Mouse (Mus musculus) G1E-ER4 (cell line): ENCODE data around the gene Ptprd. TPM values are rescaled to one million over a fixed set of nuclear protein-coding genes. Genes with fewer than 3 reads are reported as not detected.

Experiments used
- GATA1 ChIP-seq: IDR thresholded peaks from one replicate; pipeline ENCODE4 v1.8.0; 2012; ENCODE audit warnings: low read length, inconsistent platforms
- polyA plus RNA-seq: library from polyadenylated mRNA; stranded (reverse); fragments of >175 nt; gene quantifications from 2 replicates; pipeline ENCODE4 v1.2.3, GENCODE M21; 2012

The Ptprd gene
- polyA plus RNA-seq, 1 experiment: not detected

- no peak for TF ChIP-seq GATA1
Observed at GRCm38 (mm10) chr4:76941382-76942360, 1270.1 kb downstream of the Ptprd start.

- TF ChIP-seq GATA1: no peak
Observed at GRCm38 (mm10) chr4:76931559-76931958, 1280.2 kb downstream of the Ptprd start.

DNA sequence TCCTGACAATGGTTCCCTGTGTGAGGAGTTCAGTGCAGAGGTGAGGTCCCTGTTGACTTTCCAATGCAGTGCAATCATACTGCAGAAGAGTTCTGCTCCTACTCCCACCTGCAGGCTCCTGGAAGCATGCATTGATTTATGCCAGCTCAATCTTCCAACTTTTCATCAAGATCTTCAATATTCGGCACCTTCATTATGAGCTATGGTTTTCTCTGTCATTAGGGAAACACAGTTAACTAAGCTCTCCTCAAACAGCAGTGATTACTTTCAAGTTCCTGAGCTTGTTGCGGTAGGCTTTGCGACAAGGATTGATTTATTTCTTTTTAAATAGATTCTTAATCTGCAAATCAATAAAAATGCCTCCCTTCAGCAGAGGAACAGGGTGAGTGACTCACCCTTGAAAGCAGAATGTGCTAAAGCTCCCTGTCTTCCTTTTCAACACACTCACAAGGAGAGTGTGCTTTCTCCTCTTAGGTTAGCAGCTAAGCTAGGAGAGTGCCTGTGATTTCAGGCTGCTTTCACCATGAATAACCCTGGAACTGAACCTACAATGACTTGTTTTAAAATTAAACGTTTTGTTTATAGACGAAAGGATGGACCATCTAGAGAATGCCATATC lies 1298.1 kb downstream of the Ptprd start:
- no peak for TF ChIP-seq GATA1

DNA sequence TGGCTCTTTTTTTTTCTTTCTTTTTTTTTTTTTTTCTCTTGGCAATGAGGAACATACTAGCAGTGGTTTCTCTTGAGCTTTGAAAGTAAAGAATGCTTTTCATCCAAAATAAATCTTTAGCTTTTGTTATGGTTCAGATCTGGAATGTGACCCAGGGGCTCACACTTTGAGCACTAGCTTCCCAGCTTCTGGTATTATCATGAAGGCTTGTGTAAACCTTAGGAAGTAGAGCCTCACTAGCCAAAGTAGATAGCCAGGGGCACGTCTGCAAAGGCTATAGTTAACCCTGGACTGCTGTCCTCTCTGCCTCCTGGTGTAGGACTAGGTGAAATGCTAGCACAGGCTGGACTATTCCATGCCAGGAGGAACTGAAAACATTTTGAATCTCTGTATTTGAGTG lies 1310.1 kb downstream of the Ptprd start:
- no peak for TF ChIP-seq GATA1

DNA sequence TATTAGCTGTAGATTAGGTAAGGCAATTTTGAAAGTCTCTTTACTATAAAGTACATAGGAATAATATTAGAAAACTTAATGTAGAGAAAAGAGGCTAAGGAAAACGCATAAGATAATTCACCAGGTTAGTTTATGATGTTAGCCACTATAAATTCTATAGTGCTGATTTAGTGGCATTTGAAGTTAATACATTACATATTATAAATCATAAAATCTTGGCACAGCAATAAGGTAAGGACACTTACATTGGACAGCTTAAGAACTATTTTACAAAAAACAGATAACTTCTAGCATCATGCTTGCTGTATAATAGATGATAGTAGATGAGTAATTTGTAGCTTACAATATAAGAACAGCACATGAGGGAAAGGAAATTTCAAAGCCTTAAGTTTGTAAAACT lies 1322.1 kb downstream of the Ptprd start:
- no peak for TF ChIP-seq GATA1

GRCm38 (mm10) chr4:76881610-76882009 lies 1330.2 kb downstream of the Ptprd start:
- TF ChIP-seq GATA1: no peak

DNA sequence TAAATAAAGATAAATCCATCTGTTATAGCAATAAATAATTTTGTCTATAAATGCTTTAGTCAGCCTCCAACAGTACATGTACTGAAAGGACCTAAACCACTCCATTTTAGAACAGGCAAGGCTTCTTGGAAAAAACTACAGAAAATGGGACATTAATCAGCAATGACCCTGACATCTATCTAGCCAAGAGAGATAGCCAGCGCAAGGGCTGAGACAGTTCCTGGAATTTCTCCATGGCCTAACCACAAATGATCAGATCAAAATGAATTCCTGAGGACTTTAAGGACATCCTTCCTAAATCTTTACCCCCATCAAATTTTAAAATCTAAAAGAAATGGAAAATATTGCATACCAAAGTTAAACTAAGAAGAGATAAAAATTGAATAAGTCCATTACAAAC lies 1340.8 kb downstream of the Ptprd start:
- TF ChIP-seq GATA1: no peak

- no peak for TF ChIP-seq GATA1
Observed at GRCm38 (mm10) chr4:76865585-76865984, 1346.2 kb downstream of the Ptprd start.

GRCm38 (mm10) chr4:76846265-76846664 lies 1365.5 kb downstream of the Ptprd start:
- TF ChIP-seq GATA1: no peak

DNA sequence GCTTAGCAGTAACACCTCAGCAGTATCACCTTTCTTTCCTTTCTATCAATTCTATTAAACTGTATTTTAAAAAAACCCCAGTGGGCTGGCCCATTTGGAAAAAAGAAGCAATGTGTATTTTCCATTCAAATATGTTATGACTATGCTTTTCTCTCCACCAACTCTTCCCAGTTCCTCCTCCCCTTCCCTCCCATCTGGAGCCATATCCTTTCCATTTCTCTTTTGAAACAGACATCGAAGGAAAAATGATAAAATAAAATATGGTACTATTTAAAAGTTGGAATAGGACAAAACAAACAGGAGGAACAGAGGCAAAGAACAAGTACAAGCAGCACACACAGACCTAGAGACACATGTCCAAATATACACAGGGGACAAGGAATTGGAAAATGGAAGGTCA lies 1372.7 kb downstream of the Ptprd start:
- no peak for TF ChIP-seq GATA1

DNA sequence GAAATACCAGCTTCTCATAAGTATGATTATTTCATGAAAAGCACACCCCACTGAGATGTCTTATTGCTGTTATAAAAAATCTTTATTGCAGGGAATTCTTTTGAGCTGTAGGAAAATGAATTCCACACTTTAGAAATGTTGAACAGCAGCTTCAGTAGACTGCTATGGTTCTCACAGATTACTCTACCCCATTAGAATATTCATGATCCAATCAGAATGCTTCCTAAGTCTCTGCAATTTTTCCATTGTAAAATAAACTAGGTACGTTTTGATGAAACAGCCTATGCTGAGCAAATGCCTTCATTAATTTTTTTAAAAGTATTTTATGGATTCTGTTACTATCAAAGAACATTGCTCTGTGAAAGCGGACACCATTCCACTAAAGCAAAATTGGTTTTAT lies 1399.6 kb downstream of the Ptprd start:
- no peak for TF ChIP-seq GATA1

GRCm38 (mm10) chr4:76802708-76803107 lies 1409.1 kb downstream of the Ptprd start:
- TF ChIP-seq GATA1: no peak

- no peak for TF ChIP-seq GATA1
Observed at GRCm38 (mm10) chr4:76798010-76799007, 1413.5 kb downstream of the Ptprd start.

- TF ChIP-seq GATA1: no peak
Observed at GRCm38 (mm10) chr4:76785389-76785788, 1426.4 kb downstream of the Ptprd start.

DNA sequence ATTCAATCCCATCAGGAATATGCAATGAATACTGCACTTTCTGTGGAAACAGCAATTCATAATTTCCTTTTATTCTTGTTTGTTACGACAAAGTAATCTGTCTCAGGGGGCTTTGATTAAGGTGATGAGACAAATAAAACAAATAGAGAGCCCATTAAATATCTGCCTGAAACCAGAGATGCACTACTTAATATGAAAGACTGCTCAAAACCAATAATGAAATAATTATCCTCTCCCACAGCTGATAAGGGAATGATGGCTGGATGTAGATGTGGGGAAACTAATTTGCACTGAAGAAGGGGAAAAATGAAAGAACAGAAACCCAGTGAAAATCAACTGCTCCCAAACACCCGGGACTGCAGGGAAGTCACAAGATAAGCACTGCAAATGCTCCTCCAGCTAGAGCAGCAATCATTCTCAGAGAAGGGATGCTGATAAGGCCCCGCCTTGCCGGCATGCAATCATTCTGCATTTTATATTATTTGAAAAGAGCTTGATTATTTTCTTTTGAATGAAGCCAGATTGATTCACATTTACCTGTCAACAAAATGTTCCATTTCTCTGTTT lies 1432.1 kb downstream of the Ptprd start:
- TF ChIP-seq GATA1: no peak
